Mouse (Mus musculus): Measurements from ENCODE around the gene Gm13285. TPM values are rescaled to one million over a fixed set of nuclear protein-coding genes. Genes with fewer than 3 reads are reported as not detected.
"Not testable (repeated sequence)": the region's sequence is repeated elsewhere in the genome, so short reads cannot be mapped to it uniquely, and the experiment has no call there.

The Gm13285 gene
- polyA plus RNA-seq, 1 experiment from 2014 or later, result not detected

DNA sequence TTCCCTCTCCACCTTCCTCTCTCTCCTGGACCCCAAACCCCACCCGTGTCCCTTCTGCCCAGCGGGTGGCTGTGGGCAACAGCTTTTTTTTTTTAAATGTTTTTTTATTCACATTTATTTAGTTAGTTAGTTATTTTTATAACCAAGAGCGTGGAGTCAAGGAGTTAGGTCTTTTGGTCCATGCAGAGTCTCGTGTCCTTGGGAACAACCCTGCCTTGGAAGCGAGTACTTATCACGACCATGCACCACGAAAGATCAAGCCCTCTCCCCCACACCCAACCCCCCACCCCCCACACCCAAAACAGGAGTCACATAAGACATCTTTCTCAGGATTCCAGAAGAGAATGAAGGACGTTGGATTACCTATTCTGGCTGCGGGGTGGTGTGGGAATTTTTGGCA, 37.1 kb upstream of the Gm13285 start:
- not testable (repeated sequence) for H3K9me3 ChIP-seq (ENCODE audit: control insufficient read depth, low read length); H3K4me3 ChIP-seq (replicated peaks; ENCODE audit: low read length); H3K4me1 ChIP-seq (replicated peaks; ENCODE audit: control insufficient read depth, insufficient read depth, low read length); H3K36me3 ChIP-seq (ENCODE audit: control insufficient read depth, insufficient read depth); H3K27me3 ChIP-seq (replicated peaks; ENCODE audit: control insufficient read depth, insufficient read depth, low read length); H3K27ac ChIP-seq (ENCODE audit: low read length); ATAC-seq; H3K9ac ChIP-seq (replicated peaks; ENCODE audit: low read depth, low read length); H3K4me2 ChIP-seq (ENCODE audit: low read length)
- 59% methylated on average over 8 of the region's 9 CpGs for WGBS

DNA sequence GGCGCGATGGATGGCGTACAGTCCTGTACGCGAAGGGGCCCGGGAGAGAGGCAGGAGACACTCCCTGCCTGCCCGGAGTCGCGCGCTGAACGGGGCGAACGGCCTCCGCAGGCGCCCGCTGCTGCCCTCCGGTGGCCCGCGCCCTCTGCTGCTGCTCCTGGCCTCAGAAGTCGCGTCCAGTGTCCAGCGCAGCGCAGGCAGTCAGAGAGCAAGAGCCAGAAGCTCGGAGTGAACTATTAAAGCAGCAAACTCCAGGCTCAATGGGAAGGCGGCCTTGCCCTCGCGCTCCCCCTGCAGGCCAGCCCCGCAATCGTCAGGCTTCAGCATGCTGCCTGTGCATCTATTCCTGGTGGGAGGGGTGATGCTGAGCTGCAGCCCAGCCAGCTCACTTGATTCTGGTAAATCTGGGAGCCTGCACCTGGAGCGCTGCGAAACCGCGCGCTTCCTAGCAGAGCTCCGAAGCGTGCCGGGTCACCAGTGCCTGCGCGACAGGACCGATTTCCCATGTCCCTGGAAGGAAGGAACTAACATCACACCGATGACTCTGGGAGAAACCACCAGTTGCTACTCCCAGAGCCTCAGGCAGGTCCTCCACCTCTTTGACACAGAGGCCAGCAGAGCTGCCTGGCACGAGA, 36.0 kb upstream of the Gm13285 start:
- H3K9me3 ChIP-seq (ENCODE audit: control insufficient read depth, low read length); H3K36me3 ChIP-seq (ENCODE audit: control insufficient read depth, insufficient read depth); ATAC-seq; H3K4me1 ChIP-seq (replicated peaks; ENCODE audit: control insufficient read depth, insufficient read depth, low read length); H3K27me3 ChIP-seq (replicated peaks; ENCODE audit: control insufficient read depth, insufficient read depth, low read length); H3K27ac ChIP-seq (ENCODE audit: low read length); H3K9ac ChIP-seq (replicated peaks; ENCODE audit: low read depth, low read length): not testable (repeated sequence)
- H3K4me2 ChIP-seq (ENCODE audit: low read length), result peak overlapping the region; percentile 61
- 3% methylated on average over 19 of the region's 42 CpGs for WGBS
- H3K4me3 ChIP-seq (replicated peaks; ENCODE audit: low read length), result peak overlapping the region; percentile 40

DNA sequence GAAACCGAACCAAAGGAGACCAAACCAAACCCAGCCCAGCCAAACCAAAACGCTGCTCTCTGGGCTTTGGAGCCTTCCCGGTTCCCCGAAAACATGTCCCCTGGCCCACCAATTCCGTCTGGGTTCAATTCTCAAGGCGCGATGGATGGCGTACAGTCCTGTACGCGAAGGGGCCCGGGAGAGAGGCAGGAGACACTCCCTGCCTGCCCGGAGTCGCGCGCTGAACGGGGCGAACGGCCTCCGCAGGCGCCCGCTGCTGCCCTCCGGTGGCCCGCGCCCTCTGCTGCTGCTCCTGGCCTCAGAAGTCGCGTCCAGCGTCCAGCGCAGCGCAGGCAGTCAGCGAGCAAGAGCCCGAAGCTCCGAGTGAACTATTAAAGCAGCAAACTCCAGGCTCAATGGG, 25.9 kb upstream of the Gm13285 start, which contains the start of gene Gm13290:
Gene Gm13290, plus strand, starts transcription at position 301 of the 400 bp plus-strand sequence.
- not testable (repeated sequence) for H3K9me3 ChIP-seq (ENCODE audit: control insufficient read depth, low read length); ATAC-seq; H3K27me3 ChIP-seq (replicated peaks; ENCODE audit: control insufficient read depth, insufficient read depth, low read length); H3K4me1 ChIP-seq (replicated peaks; ENCODE audit: control insufficient read depth, insufficient read depth, low read length); H3K9ac ChIP-seq (replicated peaks; ENCODE audit: low read depth, low read length); H3K36me3 ChIP-seq (ENCODE audit: control insufficient read depth, insufficient read depth); H3K4me2 ChIP-seq (ENCODE audit: low read length); H3K4me3 ChIP-seq (replicated peaks; ENCODE audit: low read length); H3K27ac ChIP-seq (ENCODE audit: low read length)
- no CpG with 5 or more reads among the region's 32 CpGs for WGBS

DNA sequence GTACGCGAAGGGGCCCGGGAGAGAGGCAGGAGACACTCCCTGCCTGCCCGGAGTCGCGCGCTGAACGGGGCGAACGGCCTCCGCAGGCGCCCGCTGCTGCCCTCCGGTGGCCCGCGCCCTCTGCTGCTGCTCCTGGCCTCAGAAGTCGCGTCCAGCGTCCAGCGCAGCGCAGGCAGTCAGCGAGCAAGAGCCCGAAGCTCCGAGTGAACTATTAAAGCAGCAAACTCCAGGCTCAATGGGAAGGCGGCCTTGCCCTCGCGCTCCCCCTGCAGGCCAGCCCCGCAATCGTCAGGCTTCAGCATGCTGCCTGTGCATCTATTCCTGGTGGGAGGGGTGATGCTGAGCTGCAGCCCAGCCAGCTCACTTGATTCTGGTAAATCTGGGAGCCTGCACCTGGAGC, 22.8 kb upstream of the Gm13285 start, which contains the start of gene Gm13289:
Gene Gm13289, plus strand, starts transcription at position 301 of the 400 bp plus-strand sequence.
- not testable (repeated sequence) for H3K4me2 ChIP-seq (ENCODE audit: low read length); H3K4me3 ChIP-seq (replicated peaks; ENCODE audit: low read length); H3K9me3 ChIP-seq (ENCODE audit: control insufficient read depth, low read length); H3K9ac ChIP-seq (replicated peaks; ENCODE audit: low read depth, low read length); H3K36me3 ChIP-seq (ENCODE audit: control insufficient read depth, insufficient read depth); ATAC-seq; H3K27ac ChIP-seq (ENCODE audit: low read length); H3K27me3 ChIP-seq (replicated peaks; ENCODE audit: control insufficient read depth, insufficient read depth, low read length); H3K4me1 ChIP-seq (replicated peaks; ENCODE audit: control insufficient read depth, insufficient read depth, low read length)
- whole genome bisulfite sequencing, result no CpG with 5 or more reads among the region's 29 CpGs

DNA sequence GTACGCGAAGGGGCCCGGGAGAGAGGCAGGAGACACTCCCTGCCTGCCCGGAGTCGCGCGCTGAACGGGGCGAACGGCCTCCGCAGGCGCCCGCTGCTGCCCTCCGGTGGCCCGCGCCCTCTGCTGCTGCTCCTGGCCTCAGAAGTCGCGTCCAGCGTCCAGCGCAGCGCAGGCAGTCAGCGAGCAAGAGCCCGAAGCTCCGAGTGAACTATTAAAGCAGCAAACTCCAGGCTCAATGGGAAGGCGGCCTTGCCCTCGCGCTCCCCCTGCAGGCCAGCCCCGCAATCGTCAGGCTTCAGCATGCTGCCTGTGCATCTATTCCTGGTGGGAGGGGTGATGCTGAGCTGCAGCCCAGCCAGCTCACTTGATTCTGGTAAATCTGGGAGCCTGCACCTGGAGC, 19.9 kb upstream of the Gm13285 start, which contains the start of gene Gm13272:
Gene Gm13272, plus strand, starts transcription at position 301 of the 400 bp plus-strand sequence.
- H3K4me1 ChIP-seq (replicated peaks; ENCODE audit: control insufficient read depth, insufficient read depth, low read length); H3K4me3 ChIP-seq (replicated peaks; ENCODE audit: low read length); H3K27ac ChIP-seq (ENCODE audit: low read length); H3K9ac ChIP-seq (replicated peaks; ENCODE audit: low read depth, low read length); ATAC-seq; H3K9me3 ChIP-seq (ENCODE audit: control insufficient read depth, low read length); H3K4me2 ChIP-seq (ENCODE audit: low read length); H3K36me3 ChIP-seq (ENCODE audit: control insufficient read depth, insufficient read depth); H3K27me3 ChIP-seq (replicated peaks; ENCODE audit: control insufficient read depth, insufficient read depth, low read length): not testable (repeated sequence)
- WGBS, result no CpG with 5 or more reads among the region's 29 CpGs

DNA sequence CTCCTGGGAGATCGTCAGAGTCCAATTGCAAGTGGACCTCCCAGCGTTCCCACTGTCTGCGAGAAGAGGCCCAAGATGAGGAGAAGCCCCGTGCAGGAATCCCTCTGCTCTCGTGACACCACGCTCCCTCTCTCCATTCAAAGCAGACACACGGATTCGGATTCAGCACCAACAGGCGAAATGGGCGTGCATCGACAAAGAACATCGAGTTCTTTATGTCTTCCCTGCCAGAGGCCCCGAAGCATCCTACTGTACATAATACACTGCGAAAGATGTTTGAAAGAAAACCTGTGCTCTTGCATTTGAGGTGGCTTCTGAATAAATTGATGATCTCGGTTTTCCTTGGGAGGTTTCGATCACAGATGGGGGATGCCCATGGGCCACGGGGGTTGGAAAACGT, 19.1 kb upstream of the Gm13285 start:
- H3K4me3 ChIP-seq (replicated peaks; ENCODE audit: low read length); ATAC-seq; H3K36me3 ChIP-seq (ENCODE audit: control insufficient read depth, insufficient read depth); H3K27me3 ChIP-seq (replicated peaks; ENCODE audit: control insufficient read depth, insufficient read depth, low read length); H3K27ac ChIP-seq (ENCODE audit: low read length); H3K9me3 ChIP-seq (ENCODE audit: control insufficient read depth, low read length); H3K4me1 ChIP-seq (replicated peaks; ENCODE audit: control insufficient read depth, insufficient read depth, low read length); H3K9ac ChIP-seq (replicated peaks; ENCODE audit: low read depth, low read length); H3K4me2 ChIP-seq (ENCODE audit: low read length): not testable (repeated sequence)
- 52% methylated on average over 14 of the region's 18 CpGs for WGBS

DNA sequence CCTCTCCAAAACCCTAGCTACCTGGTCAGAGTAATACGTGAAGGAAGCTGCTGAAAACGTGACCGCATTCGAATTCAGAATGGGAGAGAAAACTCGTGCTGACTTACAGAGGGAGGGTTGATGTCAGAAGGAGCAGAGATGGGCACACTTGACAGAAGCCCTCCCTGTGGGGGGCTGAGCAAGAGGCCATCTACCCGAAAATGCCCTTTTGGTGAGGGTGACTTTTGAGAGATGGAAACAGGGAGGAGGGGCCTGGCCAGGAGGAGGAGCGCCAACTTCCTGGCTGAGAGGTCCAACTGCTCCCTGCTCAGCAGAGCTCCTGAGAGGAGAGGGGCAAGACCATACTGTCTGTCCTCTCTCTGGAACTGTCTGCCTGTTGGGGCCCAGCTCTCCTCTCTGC, 17.6 kb upstream of the Gm13285 start, which contains the start of gene Ifnz:
Gene Ifnz, plus strand, starts transcription at position 301 of the 400 bp plus-strand sequence.
- not testable (repeated sequence) for H3K36me3 ChIP-seq (ENCODE audit: control insufficient read depth, insufficient read depth); H3K4me3 ChIP-seq (replicated peaks; ENCODE audit: low read length); H3K9me3 ChIP-seq (ENCODE audit: control insufficient read depth, low read length); H3K27ac ChIP-seq (ENCODE audit: low read length); H3K27me3 ChIP-seq (replicated peaks; ENCODE audit: control insufficient read depth, insufficient read depth, low read length); H3K9ac ChIP-seq (replicated peaks; ENCODE audit: low read depth, low read length); H3K4me1 ChIP-seq (replicated peaks; ENCODE audit: control insufficient read depth, insufficient read depth, low read length); ATAC-seq
- 36% methylated on average over 3 of the region's 7 CpGs for WGBS
- H3K4me2 ChIP-seq (ENCODE audit: low read length), result peak within 1 kb of the TSS; percentile 39; the same call in 1 of the 2 replicates

DNA sequence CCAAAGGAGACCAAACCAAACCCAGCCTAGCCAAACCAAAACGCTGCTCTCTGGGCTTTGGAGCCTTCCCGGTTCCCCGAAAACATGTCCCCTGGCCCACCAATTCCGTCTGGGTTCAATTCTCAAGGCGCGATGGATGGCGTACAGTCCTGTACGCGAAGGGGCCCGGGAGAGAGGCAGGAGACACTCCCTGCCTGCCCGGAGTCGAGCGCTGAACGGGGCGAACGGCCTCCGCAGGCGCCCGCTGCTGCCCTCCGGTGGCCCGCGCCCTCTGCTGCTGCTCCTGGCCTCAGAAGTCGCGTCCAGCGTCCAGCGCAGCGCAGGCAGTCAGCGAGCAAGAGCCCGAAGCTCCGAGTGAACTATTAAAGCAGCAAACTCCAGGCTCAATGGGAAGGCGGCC, 17.1 kb upstream of the Gm13285 start:
- H3K9me3 ChIP-seq (ENCODE audit: control insufficient read depth, low read length); H3K9ac ChIP-seq (replicated peaks; ENCODE audit: low read depth, low read length); H3K36me3 ChIP-seq (ENCODE audit: control insufficient read depth, insufficient read depth); H3K4me1 ChIP-seq (replicated peaks; ENCODE audit: control insufficient read depth, insufficient read depth, low read length); ATAC-seq; H3K4me3 ChIP-seq (replicated peaks; ENCODE audit: low read length); H3K27ac ChIP-seq (ENCODE audit: low read length); H3K27me3 ChIP-seq (replicated peaks; ENCODE audit: control insufficient read depth, insufficient read depth, low read length): not testable (repeated sequence)
- WGBS, result 2% methylated on average over 9 of the region's 31 CpGs
- peak overlapping the region; percentile 39; the same call in 1 of the 2 replicates for H3K4me2 ChIP-seq (ENCODE audit: low read length)

DNA sequence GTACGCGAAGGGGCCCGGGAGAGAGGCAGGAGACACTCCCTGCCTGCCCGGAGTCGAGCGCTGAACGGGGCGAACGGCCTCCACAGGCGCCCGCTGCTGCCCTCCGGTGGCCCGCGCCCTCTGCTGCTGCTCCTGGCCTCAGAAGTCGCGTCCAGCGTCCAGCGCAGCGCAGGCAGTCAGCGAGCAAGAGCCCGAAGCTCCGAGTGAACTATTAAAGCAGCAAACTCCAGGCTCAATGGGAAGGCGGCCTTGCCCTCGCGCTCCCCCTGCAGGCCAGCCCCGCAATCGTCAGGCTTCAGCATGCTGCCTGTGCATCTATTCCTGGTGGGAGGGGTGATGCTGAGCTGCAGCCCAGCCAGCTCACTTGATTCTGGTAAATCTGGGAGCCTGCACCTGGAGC, 14.1 kb upstream of the Gm13285 start, which contains the start of gene Gm13276:
Gene Gm13276, plus strand, starts transcription at position 301 of the 400 bp plus-strand sequence.
- not testable (repeated sequence) for H3K4me2 ChIP-seq (ENCODE audit: low read length); H3K9me3 ChIP-seq (ENCODE audit: control insufficient read depth, low read length); ATAC-seq; H3K27me3 ChIP-seq (replicated peaks; ENCODE audit: control insufficient read depth, insufficient read depth, low read length); H3K9ac ChIP-seq (replicated peaks; ENCODE audit: low read depth, low read length); H3K4me3 ChIP-seq (replicated peaks; ENCODE audit: low read length); H3K4me1 ChIP-seq (replicated peaks; ENCODE audit: control insufficient read depth, insufficient read depth, low read length); H3K36me3 ChIP-seq (ENCODE audit: control insufficient read depth, insufficient read depth); H3K27ac ChIP-seq (ENCODE audit: low read length)
- no CpG with 5 or more reads among the region's 27 CpGs for WGBS

Measured in forebrain, embryonic 16.5 days (tissue).